Mouse (Mus musculus): Measurements from ENCODE around the gene Ucn3. TPM values are rescaled to one million over a fixed set of nuclear protein-coding genes. Genes with fewer than 3 reads are reported as not detected.
"Not testable (repeated sequence)": the region's sequence is repeated elsewhere in the genome, so short reads cannot be mapped to it uniquely, and the experiment has no call there.

Ucn3 gene
- polyA plus RNA-seq, 1 experiment from 2014 or later = not detected

GRCm38 (mm10) chr13:3924483-3924882, 20.7 kb downstream of the Ucn3 start:
- Histone ChIP-seq H3K36me3 (ENCODE audit: control insufficient read depth, insufficient read depth, low read length) (no peaks in the 10 kb centered on the region), H3K9me3 (ENCODE audit: control insufficient read depth, low read length) (no peaks in the 10 kb centered on the region), H3K27me3 (ENCODE audit: control insufficient read depth, insufficient read depth, low read length) (no peaks in the 10 kb centered on the region), H3K27ac (ENCODE audit: low read depth, low read length) (no peak overlapping the region), H3K4me1 (replicated peaks; ENCODE audit: control insufficient read depth, insufficient read depth, low read length) (no peaks in the 10 kb centered on the region), H3K4me2 (replicated peaks; ENCODE audit: low read depth, low read length) (no peak overlapping the region), H3K9ac (ENCODE audit: low read depth, low read length) (no peak overlapping the region), H3K4me3 (ENCODE audit: low read depth, low read length) (no peak overlapping the region)
- DNase-seq (ENCODE audit: low spot score) (no peak), ATAC-seq (ENCODE audit: low FRiP score) (no peak)
- 91% methylated on average over 5 of the region's 5 CpGs for WGBS

GRCm38 (mm10) chr13:3917571-3918311, 27.4 kb downstream of the Ucn3 start, which contains the start of the genes Net1 and Tubal3:
Gene Net1, minus strand, starts transcription at chr13:3918220.
Gene Tubal3, plus strand, starts transcription at chr13:3918274.
- DNase-seq (ENCODE audit: low spot score) (peak; percentile 93), ATAC-seq (ENCODE audit: low FRiP score) (peak; percentile 99)
- Histone ChIP-seq H3K9ac (ENCODE audit: low read depth, low read length) (peak within 1 kb of the TSS; percentile 67), H3K4me1 (replicated peaks; ENCODE audit: control insufficient read depth, insufficient read depth, low read length) (no peaks in the 10 kb centered on the region), H3K4me2 (replicated peaks; ENCODE audit: low read depth, low read length) (peak within 1 kb of the TSS; percentile 52), H3K36me3 (ENCODE audit: control insufficient read depth, insufficient read depth, low read length) (no peaks in the 10 kb centered on the region), H3K9me3 (ENCODE audit: control insufficient read depth, low read length) (no peaks in the 10 kb centered on the region), H3K27me3 (ENCODE audit: control insufficient read depth, insufficient read depth, low read length) (no peaks in the 10 kb centered on the region), H3K4me3 (ENCODE audit: low read depth, low read length) (peak within 1 kb of the TSS; percentile 59), H3K27ac (ENCODE audit: low read depth, low read length) (no peak within 1 kb of the TSS)
- whole genome bisulfite sequencing = under 1% methylated on average over 52 of the region's 52 CpGs

- no peaks in the 10 kb centered on the region for H3K36me3 ChIP-seq (ENCODE audit: control insufficient read depth, insufficient read depth, low read length)
- WGBS = 95% methylated on average over 4 of the region's 4 CpGs
Observed at GRCm38 (mm10) chr13:3913504-3913903, 31.6 kb downstream of the Ucn3 start.

GRCm38 (mm10) chr13:3910356-3910755, 34.8 kb downstream of the Ucn3 start:
- H3K4me2 ChIP-seq (replicated peaks; ENCODE audit: low read depth, low read length) = no peak overlapping the region
- H3K9me3 ChIP-seq (ENCODE audit: control insufficient read depth, low read length) = no peaks in the 10 kb centered on the region
- H3K9ac ChIP-seq (ENCODE audit: low read depth, low read length) = no peak overlapping the region
- no peaks in the 10 kb centered on the region for H3K36me3 ChIP-seq (ENCODE audit: control insufficient read depth, insufficient read depth, low read length)
- no peak overlapping the region for H3K4me3 ChIP-seq (ENCODE audit: low read depth, low read length)
- no peaks in the 10 kb centered on the region for H3K27me3 ChIP-seq (ENCODE audit: control insufficient read depth, insufficient read depth, low read length)
- WGBS = 84% methylated on average over 5 of the region's 5 CpGs
- H3K27ac ChIP-seq (ENCODE audit: low read depth, low read length) = no peak overlapping the region
- no peaks in the 10 kb centered on the region for H3K4me1 ChIP-seq (replicated peaks; ENCODE audit: control insufficient read depth, insufficient read depth, low read length)
- ATAC-seq (ENCODE audit: low FRiP score) (no peak), DNase-seq (ENCODE audit: low spot score) (no peak)

More at GRCm38 (mm10) chr13:3913504-3913903, 31.6 kb downstream of the Ucn3 start:
- Histone ChIP-seq H3K27me3 (ENCODE audit: control insufficient read depth, insufficient read depth, low read length) (no peaks in the 10 kb centered on the region), H3K4me3 (ENCODE audit: low read depth, low read length) (no peak overlapping the region), H3K4me1 (replicated peaks; ENCODE audit: control insufficient read depth, insufficient read depth, low read length) (no peaks in the 10 kb centered on the region), H3K9ac (ENCODE audit: low read depth, low read length) (no peak overlapping the region), H3K27ac (ENCODE audit: low read depth, low read length) (no peak overlapping the region), H3K4me2 (replicated peaks; ENCODE audit: low read depth, low read length) (no peak overlapping the region), H3K9me3 (ENCODE audit: control insufficient read depth, low read length) (no peaks in the 10 kb centered on the region)
- no peak for DNase-seq (ENCODE audit: low spot score)
- no peak for ATAC-seq (ENCODE audit: low FRiP score)

GRCm38 (mm10) chr13:3908262-3908661, 36.9 kb downstream of the Ucn3 start:
- no peaks in the 10 kb centered on the region for H3K4me1 ChIP-seq (replicated peaks; ENCODE audit: control insufficient read depth, insufficient read depth, low read length)
- H3K27me3 ChIP-seq (ENCODE audit: control insufficient read depth, insufficient read depth, low read length) = no peaks in the 10 kb centered on the region
- no peak for DNase-seq (ENCODE audit: low spot score)
- H3K9ac ChIP-seq (ENCODE audit: low read depth, low read length) = no peak overlapping the region
- no peak overlapping the region for H3K4me3 ChIP-seq (ENCODE audit: low read depth, low read length)
- 90% methylated on average over 4 of the region's 4 CpGs for WGBS
- H3K4me2 ChIP-seq (replicated peaks; ENCODE audit: low read depth, low read length) = no peak overlapping the region
- H3K27ac ChIP-seq (ENCODE audit: low read depth, low read length) = no peak overlapping the region
- ATAC-seq (ENCODE audit: low FRiP score) = no peak
- no peaks in the 10 kb centered on the region for H3K36me3 ChIP-seq (ENCODE audit: control insufficient read depth, insufficient read depth, low read length)
- no peaks in the 10 kb centered on the region for H3K9me3 ChIP-seq (ENCODE audit: control insufficient read depth, low read length)

- ATAC-seq (ENCODE audit: low FRiP score) (no peak), DNase-seq (ENCODE audit: low spot score) (no peak)
- H3K9ac ChIP-seq (ENCODE audit: low read depth, low read length) = no peak overlapping the region
- H3K4me3 ChIP-seq (ENCODE audit: low read depth, low read length) = no peak overlapping the region
- H3K27ac ChIP-seq (ENCODE audit: low read depth, low read length) = no peak overlapping the region
- H3K9me3 ChIP-seq (ENCODE audit: control insufficient read depth, low read length) = no peaks in the 10 kb centered on the region
- H3K36me3 ChIP-seq (ENCODE audit: control insufficient read depth, insufficient read depth, low read length) = no peaks in the 10 kb centered on the region
- no peak overlapping the region for H3K4me2 ChIP-seq (replicated peaks; ENCODE audit: low read depth, low read length)
- no peaks in the 10 kb centered on the region for H3K27me3 ChIP-seq (ENCODE audit: control insufficient read depth, insufficient read depth, low read length)
- 86% methylated on average over 6 of the region's 6 CpGs for WGBS
- H3K4me1 ChIP-seq (replicated peaks; ENCODE audit: control insufficient read depth, insufficient read depth, low read length) = no peaks in the 10 kb centered on the region
Observed at GRCm38 (mm10) chr13:3907151-3907696, 37.9 kb downstream of the Ucn3 start.

GRCm38 (mm10) chr13:3899301-3899700, 45.8 kb downstream of the Ucn3 start:
- H3K9me3 ChIP-seq (ENCODE audit: control insufficient read depth, low read length) = no peaks in the 10 kb centered on the region
- WGBS = 93% methylated on average over 9 of the region's 9 CpGs
- DNase-seq (ENCODE audit: low spot score) (no peak), ATAC-seq (ENCODE audit: low FRiP score) (no peak)
- no peak overlapping the region for H3K27ac ChIP-seq (ENCODE audit: low read depth, low read length)
- no peaks in the 10 kb centered on the region for H3K36me3 ChIP-seq (ENCODE audit: control insufficient read depth, insufficient read depth, low read length)
- no peak overlapping the region for H3K9ac ChIP-seq (ENCODE audit: low read depth, low read length)
- H3K4me1 ChIP-seq (replicated peaks; ENCODE audit: control insufficient read depth, insufficient read depth, low read length) = no peaks in the 10 kb centered on the region
- H3K27me3 ChIP-seq (ENCODE audit: control insufficient read depth, insufficient read depth, low read length) = no peaks in the 10 kb centered on the region
- H3K4me3 ChIP-seq (ENCODE audit: low read depth, low read length) = no peak overlapping the region
- no peak overlapping the region for H3K4me2 ChIP-seq (replicated peaks; ENCODE audit: low read depth, low read length)

- not testable (repeated sequence) for H3K9me3 ChIP-seq (ENCODE audit: control insufficient read depth, low read length); ATAC-seq (ENCODE audit: low FRiP score); H3K27ac ChIP-seq (ENCODE audit: low read depth, low read length); H3K36me3 ChIP-seq (ENCODE audit: control insufficient read depth, insufficient read depth, low read length); DNase-seq (ENCODE audit: low spot score); H3K27me3 ChIP-seq (ENCODE audit: control insufficient read depth, insufficient read depth, low read length); H3K4me1 ChIP-seq (replicated peaks; ENCODE audit: control insufficient read depth, insufficient read depth, low read length); H3K9ac ChIP-seq (ENCODE audit: low read depth, low read length); H3K4me3 ChIP-seq (ENCODE audit: low read depth, low read length); H3K4me2 ChIP-seq (replicated peaks; ENCODE audit: low read depth, low read length)
- WGBS = 93% methylated on average over 5 of the region's 5 CpGs
Observed at GRCm38 (mm10) chr13:3898202-3898601, 46.9 kb downstream of the Ucn3 start.

GRCm38 (mm10) chr13:3896913-3897312, 48.2 kb downstream of the Ucn3 start:
- DNase-seq (ENCODE audit: low spot score) = peak; percentile 81
- Histone ChIP-seq H3K4me2 (replicated peaks; ENCODE audit: low read depth, low read length) (no peak overlapping the region), H3K27me3 (ENCODE audit: control insufficient read depth, insufficient read depth, low read length) (no peaks in the 10 kb centered on the region), H3K36me3 (ENCODE audit: control insufficient read depth, insufficient read depth, low read length) (no peaks in the 10 kb centered on the region), H3K4me3 (ENCODE audit: low read depth, low read length) (no peak overlapping the region), H3K4me1 (replicated peaks; ENCODE audit: control insufficient read depth, insufficient read depth, low read length) (no peaks in the 10 kb centered on the region), H3K9ac (ENCODE audit: low read depth, low read length) (no peak overlapping the region), H3K27ac (ENCODE audit: low read depth, low read length) (no peak overlapping the region), H3K9me3 (ENCODE audit: control insufficient read depth, low read length) (no peaks in the 10 kb centered on the region)
- no peak for ATAC-seq (ENCODE audit: low FRiP score)
- WGBS = 41% methylated on average over 5 of the region's 5 CpGs
